Mouse (Mus musculus) MN1 (cell line): ENCODE measurements around the gene Manf.

Source experiments
- DNase-seq: peaks from one replicate; pipeline ENCODE4 v3.0.0-alpha.2; 2016; ENCODE audit warnings: low spot score

The Manf gene

DNA sequence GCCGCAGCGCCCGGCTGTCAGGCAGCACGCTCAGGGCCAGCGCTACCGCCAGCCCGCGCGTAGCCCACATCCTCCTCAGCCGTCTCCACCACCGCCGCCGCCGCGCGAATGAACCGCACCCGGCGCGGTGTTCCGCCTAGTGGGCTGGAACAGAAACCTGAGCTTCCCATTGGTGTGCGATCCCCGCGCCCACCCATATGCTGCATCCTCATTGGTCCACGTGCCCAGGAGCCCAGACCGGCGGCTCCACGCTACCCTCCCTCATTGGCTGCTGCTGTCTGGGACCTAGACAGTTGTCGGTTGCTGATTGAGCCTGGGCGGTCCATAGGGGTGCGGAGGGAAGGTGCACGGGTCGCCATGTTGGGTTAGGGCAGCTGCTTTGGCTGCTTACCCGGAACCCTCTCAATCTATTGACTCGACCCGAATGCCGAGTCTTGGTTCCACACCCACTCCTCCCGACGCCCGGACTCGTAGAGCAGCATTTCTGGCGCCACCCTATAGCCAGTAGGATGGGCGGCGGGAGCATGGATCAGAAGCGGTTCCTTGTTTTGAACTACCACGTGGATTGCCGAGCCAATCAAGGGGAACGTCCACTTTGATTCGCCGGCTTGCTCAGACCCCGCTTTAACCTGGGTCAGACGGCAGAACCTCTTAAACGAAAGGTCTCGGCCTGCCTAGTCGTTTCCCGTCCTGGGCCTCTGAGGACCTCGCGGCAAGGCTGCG, at the start of gene Manf:
Gene Manf (minus strand): TSS at position 151 of the 723 bp plus-strand sequence.
- DNase-seq: peak; percentile 98

GRCm38 (mm10) chr9:106934998-106935397, 43.2 kb upstream of the Manf start:
- DNase-seq: no peak

- DNase-seq: no peak
These were observed 23.1 kb upstream of the Manf start for GRCm38 (mm10) chr9:106914878-106915277.

GRCm38 (mm10) chr9:106913759-106914158, 22.0 kb upstream of the Manf start:
- peak; percentile 58 for DNase-seq

GRCm38 (mm10) chr9:106911624-106912023, 19.8 kb upstream of the Manf start:
- DNase-seq: no peak

- peak; percentile 74 for DNase-seq
These were observed 16.9 kb upstream of the Manf start for GRCm38 (mm10) chr9:106908715-106909114.

- no peak for DNase-seq
These were observed 16.4 kb upstream of the Manf start for GRCm38 (mm10) chr9:106908174-106908573.

GRCm38 (mm10) chr9:106906597-106906996, 14.8 kb upstream of the Manf start:
- DNase-seq: no peak

GRCm38 (mm10) chr9:106903791-106904134, 12.0 kb upstream of the Manf start:
- peak; percentile 68 for DNase-seq

GRCm38 (mm10) chr9:106903099-106903790, 11.5 kb upstream of the Manf start:
- no peak for DNase-seq

DNA sequence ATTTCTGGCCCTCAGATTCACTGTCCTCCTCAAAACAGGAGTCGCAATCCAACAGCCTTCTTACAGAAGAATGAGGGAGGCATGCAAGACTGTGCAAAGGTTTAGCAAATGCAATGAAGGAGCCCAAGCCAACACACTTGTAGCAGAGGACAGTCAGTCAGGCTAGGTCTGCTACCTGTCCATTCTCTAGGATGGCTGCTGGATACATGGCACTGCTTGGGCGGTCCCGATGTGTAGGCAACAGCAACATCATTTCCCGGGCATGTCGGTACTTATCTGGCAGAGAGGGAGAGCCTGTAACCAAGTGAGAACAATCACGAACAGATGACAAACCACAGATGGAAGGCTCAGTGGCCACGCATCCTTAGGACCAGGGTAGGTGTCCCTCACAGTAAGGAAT, 9.8 kb upstream of the Manf start:
- no peak for DNase-seq

GRCm38 (mm10) chr9:106898901-106899300, 7.1 kb upstream of the Manf start:
- DNase-seq: no peak

DNA sequence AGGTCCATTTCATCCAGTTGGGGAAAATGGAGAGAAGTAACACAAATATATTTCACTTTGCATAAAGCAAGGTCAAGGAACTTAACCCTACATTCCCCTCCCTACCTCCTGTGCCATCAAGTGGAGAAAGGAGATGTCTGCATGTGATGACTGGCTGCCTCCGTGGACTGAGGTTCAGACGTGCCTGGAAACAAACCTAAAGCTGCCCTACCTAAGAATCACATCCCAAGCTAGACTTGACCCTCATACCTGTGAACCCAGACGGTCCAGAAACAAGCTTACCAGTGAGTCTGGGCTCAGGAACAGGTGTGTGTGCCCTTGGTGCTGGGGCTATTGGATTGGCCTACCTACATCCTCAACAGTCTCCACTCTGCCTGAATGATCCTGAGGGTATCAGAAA, 1.5 kb upstream of the Manf start:
- no peak for DNase-seq

GRCm38 (mm10) chr9:106892552-106892875, 735 bp upstream of the Manf start:
- DNase-seq: no peak

- peak; percentile 40 for DNase-seq
These were observed 438 bp downstream of the Manf start for GRCm38 (mm10) chr9:106891341-106891741.

GRCm38 (mm10) chr9:106890496-106891240, 1.1 kb downstream of the Manf start:
- peak; percentile 55 for DNase-seq

- no peak for DNase-seq
These were observed 2.5 kb downstream of the Manf start for GRCm38 (mm10) chr9:106889321-106889720.

DNA sequence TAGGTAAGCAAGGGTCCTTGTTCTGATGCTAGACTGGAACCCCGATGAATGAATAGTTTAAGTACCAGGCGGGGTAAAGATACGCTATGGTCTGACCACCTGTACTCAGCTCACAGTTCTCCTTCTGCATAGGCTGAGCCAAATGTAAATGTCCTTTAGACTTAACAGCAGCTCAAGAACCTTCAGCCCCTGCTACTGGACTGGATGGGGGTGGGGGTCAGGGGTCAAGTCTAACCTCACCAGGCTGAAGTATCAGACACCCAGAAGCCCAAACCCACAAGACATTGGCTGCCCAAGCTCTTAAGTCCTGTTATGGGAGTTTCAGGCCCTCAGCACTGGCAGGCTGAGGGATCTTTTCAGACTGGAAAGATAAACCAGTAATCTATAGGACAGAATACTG, 3.4 kb downstream of the Manf start:
- DNase-seq: no peak

GRCm38 (mm10) chr9:106886828-106887702, 4.7 kb downstream of the Manf start, which contains the start of gene Rbm15b:
TSS of gene Rbm15b (minus strand) at chr9:106887428.
- peak; percentile 98 for DNase-seq

DNA sequence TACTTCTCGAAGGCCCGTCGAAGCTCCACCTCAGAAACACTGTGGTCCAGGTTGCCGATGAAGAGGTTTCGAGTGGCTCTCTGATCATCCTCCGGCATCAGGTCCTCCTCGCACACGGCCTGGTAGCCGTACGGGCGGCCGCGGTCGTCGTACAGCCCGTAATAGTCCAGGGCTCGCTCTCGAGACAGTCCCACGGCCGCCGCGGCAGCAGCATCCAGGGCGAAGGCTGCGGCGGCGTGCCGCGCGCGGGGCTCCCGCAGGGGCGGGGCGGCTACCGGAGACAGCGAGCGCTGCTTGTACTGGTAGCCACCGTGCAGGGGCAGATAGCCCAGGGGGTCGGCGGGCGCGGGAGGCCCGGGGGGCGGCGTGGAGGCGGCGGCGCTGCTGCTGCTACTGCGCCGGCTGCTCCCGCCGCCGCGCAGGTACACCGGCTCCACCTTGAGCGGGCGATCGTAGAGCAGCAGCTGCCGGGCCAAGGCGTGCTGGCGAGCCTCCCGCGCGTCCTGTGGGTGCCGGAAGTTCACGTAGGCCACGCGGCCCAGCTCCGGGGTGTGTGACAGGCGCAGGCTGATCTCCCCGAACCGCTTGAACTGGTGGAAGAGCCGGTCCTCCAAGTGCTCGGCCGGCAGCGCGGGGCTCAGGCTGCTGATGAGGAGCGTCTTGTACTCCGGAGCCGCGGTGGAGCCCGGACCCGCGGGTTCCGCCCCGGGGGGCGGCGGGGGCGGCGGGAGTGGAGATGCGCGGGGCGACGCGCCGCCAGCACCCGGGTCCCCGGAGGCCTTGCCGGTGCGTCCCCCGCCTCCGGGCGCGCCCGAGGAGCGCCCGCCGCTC, 5.7 kb downstream of the Manf start:
- DNase-seq: peak; percentile 49
